Mouse (Mus musculus) ES-E14 (cell line): Measurements from ENCODE around the gene Aldh1l2. TPM values are rescaled to one million over a fixed set of nuclear protein-coding genes. Genes with fewer than 3 reads are reported as not detected.

Experiments
- DNase-seq: peaks from one replicate; pipeline ENCODE4 v3.0.0-alpha.2; 2013; ENCODE audit warnings: low read depth, low spot score
- H3K27ac ChIP-seq: 2 replicates; pipeline ENCODE4 v1.5.1; 2012; ENCODE audit warnings: low read depth, mild to moderate bottlenecking, low read length, moderate library complexity, mixed read lengths; ENCODE audit not compliant: poor library complexity, insufficient read depth, severe bottlenecking
- H3K36me3 ChIP-seq: 2 replicates; pipeline ENCODE4 v1.6.1; 2012; ENCODE audit warnings: mild to moderate bottlenecking, low read length, moderate library complexity, mixed read lengths; ENCODE audit not compliant: control insufficient read depth, poor library complexity, insufficient read depth, severe bottlenecking
- H3K4me1 ChIP-seq, 2 experiments: fragments of 150-350 bp in 1 of 2; sonication (generic) in 1 of 2; 2 replicates each; pipeline ENCODE4 v1.6.1; 2012; ENCODE audit warnings: low read length in 2 of 2, mild to moderate bottlenecking in 1 of 2, mixed read lengths in 1 of 2; ENCODE audit not compliant: control insufficient read depth in 2 of 2, insufficient read depth in 2 of 2, poor library complexity in 1 of 2
- H3K4me3 ChIP-seq, 2 experiments: fragments of 150-350 bp in 1 of 2; sonication (generic) in 1 of 2; 2 replicates each; pipeline ENCODE4 v1.5.1; 2012; ENCODE audit warnings: low read length in 2 of 2, low read depth in 1 of 2, mild to moderate bottlenecking in 1 of 2, mixed read lengths in 1 of 2; ENCODE audit not compliant: insufficient read depth in 1 of 2, poor library complexity in 1 of 2, severe bottlenecking in 1 of 2
- H3K9ac ChIP-seq: 2 replicates; pipeline ENCODE4 v1.6.1; 2012; ENCODE audit warnings: low read depth, mild to moderate bottlenecking, low read length, mixed read lengths; ENCODE audit not compliant: poor library complexity, insufficient read depth, severe bottlenecking
- H3K9me3 ChIP-seq: fragments of 150-350 bp; sonication (generic); 2 replicates; pipeline ENCODE4 v1.6.1; 2012; ENCODE audit warnings: low read depth, mild to moderate bottlenecking, low read length; ENCODE audit not compliant: control insufficient read depth, insufficient read depth
- CHD2 ChIP-seq: IDR thresholded peaks from 2 replicates; pipeline ENCODE4 v1.6.1; 2014; ENCODE audit warnings: mild to moderate bottlenecking, low read depth, low read length, inconsistent platforms
- HCFC1 ChIP-seq: IDR thresholded peaks from 2 replicates; pipeline ENCODE4 v1.6.1; 2012; ENCODE audit warnings: low read length, inconsistent platforms, borderline replicate concordance; ENCODE audit not compliant: insufficient read depth
- MAFK ChIP-seq: IDR thresholded peaks from 2 replicates; pipeline ENCODE4 v1.6.1; 2014; ENCODE audit warnings: mild to moderate bottlenecking, low read depth, low read length, inconsistent platforms; ENCODE audit not compliant: insufficient read depth
- ZC3H11A ChIP-seq: IDR thresholded peaks from 2 replicates; pipeline ENCODE4 v1.6.1; 2012; ENCODE audit warnings: low read depth, mild to moderate bottlenecking, inconsistent platforms, low read length, borderline replicate concordance
- ZNF384 ChIP-seq: IDR thresholded peaks from 2 replicates; pipeline ENCODE4 v1.6.1; 2012; ENCODE audit warnings: low read depth, low read length, inconsistent platforms
- in situ Hi-C, 2 experiments: fragments of 600-800 bp; cut with MboI; formaldehyde crosslinking; loops; one replicate each; pipeline ENCODE4 v1.15.1; 2025; ENCODE audit warnings: low sequenced_read_pairs in 2 of 2, inconsistent platforms in 1 of 2; ENCODE audit not compliant: unreplicated experiment in 2 of 2
- total RNA-seq: library from RNA; depleted of rRNA; stranded (reverse); fragments of 300-350 nt; gene quantifications from 2 replicates; pipeline ENCODE4 v1.2.3, GENCODE M21; 2012; rRNA removed

Gene Aldh1l2
- total RNA-seq: 2.0 and 3.4 TPM in 2 replicates

- Histone ChIP-seq H3K36me3 (no peaks in the 10 kb centered on the region), H3K9ac (peak within 1 kb of the TSS; percentile 8), H3K9me3 (no peaks in the 10 kb centered on the region), H3K4me1 (no peaks in the 10 kb centered on the region), H3K27ac (no peak within 1 kb of the TSS), H3K4me3 (peak within 1 kb of the TSS; percentile 48 to 58)
- DNase-seq: peak; percentile 69
- no peak for TF ChIP-seq CHD2
- no peak for TF ChIP-seq HCFC1
- TF ChIP-seq ZNF384: no peak
- TF ChIP-seq MAFK: no peak
- no peak for TF ChIP-seq ZC3H11A
- in situ Hi-C loops: no loop called here
These were observed at the start of gene Aldh1l2 for GRCm38 (mm10) chr10:83533910-83534283. Gene Aldh1l2, minus strand, starts transcription at chr10:83534140.

GRCm38 (mm10) chr10:83565449-83566441, 31.8 kb upstream of the Aldh1l2 start:
- TF ChIP-seq CHD2: no peak
- no peak for TF ChIP-seq ZNF384
- no peak for TF ChIP-seq HCFC1
- TF ChIP-seq MAFK: no peak
- no peak for TF ChIP-seq ZC3H11A
- in situ Hi-C loops: no loop called here
- Histone ChIP-seq H3K9ac (no peak overlapping the region), H3K36me3 (peaks cover 34% of the 10 kb centered on the region), H3K9me3 (no peaks in the 10 kb centered on the region), H3K4me1 (no peaks in the 10 kb centered on the region), H3K4me3 (no peak overlapping the region), H3K27ac (no peak overlapping the region)
- no peak for DNase-seq

GRCm38 (mm10) chr10:83563005-83563404, 29.1 kb upstream of the Aldh1l2 start:
- H3K9me3 ChIP-seq: no peaks in the 10 kb centered on the region
- H3K9ac ChIP-seq: no peak overlapping the region
- H3K4me1 ChIP-seq: no peaks in the 10 kb centered on the region
- no peak overlapping the region for H3K4me3 ChIP-seq
- in situ Hi-C loops: no loop called here
- TF ChIP-seq HCFC1 (no peak), MAFK (no peak), ZNF384 (no peak)
- DNase-seq: no peak
- H3K36me3 ChIP-seq: peaks cover 33% of the 10 kb centered on the region
- H3K27ac ChIP-seq: no peak overlapping the region

GRCm38 (mm10) chr10:83545341-83545740, 11.4 kb upstream of the Aldh1l2 start:
- TF ChIP-seq CHD2 (no peak), HCFC1 (no peak), ZNF384 (no peak), ZC3H11A (no peak), MAFK (no peak)
- H3K4me3 ChIP-seq: no peak overlapping the region

GRCm38 (mm10) chr10:83544103-83544479, 10.2 kb upstream of the Aldh1l2 start:
- peaks cover 4 to 6% of the 10 kb centered on the region in 2 experiments; a peak in 2 of 4 replicates for H3K4me1 ChIP-seq
- TF ChIP-seq ZNF384 (no peak), HCFC1 (no peak), MAFK (no peak)
- peak overlapping the region; percentile 52 for H3K27ac ChIP-seq
- no peaks in the 10 kb centered on the region for H3K9me3 ChIP-seq
- in situ Hi-C loops: no loop called here
- no peak for DNase-seq
- H3K9ac ChIP-seq: peak overlapping the region; percentile 92
- H3K4me3 ChIP-seq: peak overlapping the region; percentile 65 to 96
- H3K36me3 ChIP-seq: peaks cover 4% of the 10 kb centered on the region; the same call in 1 of the 2 replicates

More at GRCm38 (mm10) chr10:83545341-83545740, 11.4 kb upstream of the Aldh1l2 start:
- H3K27ac ChIP-seq: no peak overlapping the region
- no peaks in the 10 kb centered on the region for H3K9me3 ChIP-seq
- H3K4me1 ChIP-seq: peaks cover 1 to 4% of the 10 kb centered on the region in 2 experiments; a peak in 1 of 4 replicates
- no peak for DNase-seq
- no peak overlapping the region for H3K9ac ChIP-seq
- in situ Hi-C loops: no loop called here
- H3K36me3 ChIP-seq: peaks cover 6% of the 10 kb centered on the region
